13 mouse cellular contexts compared by ENCODE assay signal in the genomic region with DNA sequence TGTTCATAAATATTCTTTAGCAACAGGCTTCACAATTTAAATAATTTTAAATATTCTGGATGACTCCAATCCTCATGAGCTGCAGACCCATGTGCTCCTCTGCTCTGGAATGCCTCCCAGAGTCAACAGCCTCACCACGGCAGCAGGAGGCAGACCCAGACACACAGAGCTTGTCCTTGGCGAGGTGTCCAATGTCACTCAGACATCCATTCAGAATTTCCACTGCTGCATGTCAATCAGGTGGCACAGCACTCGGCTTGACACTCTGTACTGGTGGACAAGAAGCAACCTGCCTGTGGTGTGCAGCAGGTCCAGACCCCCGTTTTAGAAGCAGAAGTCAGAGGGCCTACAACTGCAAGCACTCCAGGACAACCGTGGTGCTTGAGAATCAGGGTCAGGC.
"Had no signal": no experiment of that assay in that cellular context is flagged by ENCODE, and none has a peak within 500 bp of the region (broad histone marks: within the 10 kb centered on the region; RNA-seq: fewer than 3 reads in every experiment).

No protein-coding gene starts in this region.

- H3K4me2 ChIP-seq: limb, embryonic 13.5 days; midbrain, embryonic 15.5 days; neural tube, embryonic 13.5 days had no signal

- H3K27ac ChIP-seq: limb, embryonic 13.5 days; liver, embryonic 14.5 days; midbrain, embryonic 15.5 days; neural tube, embryonic 13.5 days had no signal

- ATAC-seq: midbrain, embryonic 15.5 days had no signal

- H3K4me1 ChIP-seq: limb, embryonic 13.5 days; midbrain, embryonic 15.5 days; neural tube, embryonic 13.5 days had no signal

- H3K27me3 ChIP-seq: limb, embryonic 13.5 days; midbrain, embryonic 15.5 days; neural tube, embryonic 13.5 days had no signal

- H3K9me3 ChIP-seq: limb, embryonic 13.5 days; midbrain, embryonic 15.5 days; neural tube, embryonic 13.5 days had no signal

- H3K4me3 ChIP-seq: limb, embryonic 13.5 days; midbrain, embryonic 15.5 days; neural tube, embryonic 13.5 days had no signal

- DNase-seq: kidney, postnatal 14 days; left cerebral cortex, postnatal 4 days; lung, adult 18-20 months; lung, postnatal 36 days; retina, postnatal 1 day; right cerebral cortex, postnatal 4 days; spleen, adult 18-20 months; thymus, adult 18-20 months; thymus, postnatal 14 days had no signal

- H3K9ac ChIP-seq: limb, embryonic 13.5 days; liver, embryonic 14.5 days; midbrain, embryonic 15.5 days; neural tube, embryonic 13.5 days had no signal
